Mouse (Mus musculus) frontal cortex, adult (tissue): Measurements from ENCODE around the gene Il1rl2.
A peak's percentile ranks its signal among the peaks of the same experiment; 100 is the strongest.
"Not testable (repeated sequence)": the region's sequence is repeated elsewhere in the genome, so short reads cannot be mapped to it uniquely, and the experiment has no call there.

ENCODE experiments used
- ATAC-seq: cut with Nextera tagmentation; 2 replicates; pipeline ENCODE4 v1.9.2; 2017; ENCODE audit warnings: mild to moderate bottlenecking, moderate library complexity, mixed read lengths; ENCODE audit not compliant: low TSS enrichment

Gene Il1rl2

GRCm38 (mm10) chr1:40324457-40324856, at the start of gene Il1rl2:
Il1rl2 (plus strand) TSS chr1:40324610.
- ATAC-seq, result peak; percentile 42; the same call in 1 of the 2 replicates

DNA sequence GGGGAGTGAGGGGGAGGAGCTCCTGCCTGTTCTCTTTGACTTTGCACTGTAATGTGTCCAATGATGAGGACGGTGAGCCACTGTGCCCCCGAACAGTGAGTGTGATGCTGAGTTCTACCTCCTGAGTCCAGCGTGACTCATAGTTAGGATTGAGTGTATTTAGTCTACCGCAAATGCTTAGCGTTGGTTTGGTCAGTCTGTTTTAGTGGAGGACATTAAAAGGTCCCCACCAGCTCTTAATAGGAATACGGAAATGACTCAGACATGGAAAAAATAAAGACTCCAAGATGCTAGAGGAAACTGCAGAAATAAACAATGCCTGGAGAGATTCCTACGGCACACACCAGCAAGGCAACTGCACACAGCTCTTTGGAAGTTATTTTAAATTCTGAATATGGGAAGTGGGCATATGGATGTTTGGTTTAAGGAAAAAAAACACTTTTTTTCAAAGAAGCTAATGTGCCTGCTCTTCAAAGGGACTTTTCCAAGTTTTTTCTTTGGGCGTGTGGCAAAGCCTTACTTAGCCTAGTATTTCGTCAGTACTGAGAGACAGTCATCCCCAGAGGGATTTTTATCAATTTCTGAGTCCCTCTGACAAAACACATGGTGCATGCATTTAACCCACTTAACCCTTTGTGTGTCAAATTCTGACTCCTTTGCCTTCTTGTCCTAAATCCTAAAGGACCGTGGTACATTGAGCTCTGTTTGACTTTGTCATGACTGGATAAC, 49.0 kb upstream of the Il1rl2 start:
- peak; percentile 46 for ATAC-seq

GRCm38 (mm10) chr1:40277944-40278343, 46.5 kb upstream of the Il1rl2 start:
- ATAC-seq, result no peak

DNA sequence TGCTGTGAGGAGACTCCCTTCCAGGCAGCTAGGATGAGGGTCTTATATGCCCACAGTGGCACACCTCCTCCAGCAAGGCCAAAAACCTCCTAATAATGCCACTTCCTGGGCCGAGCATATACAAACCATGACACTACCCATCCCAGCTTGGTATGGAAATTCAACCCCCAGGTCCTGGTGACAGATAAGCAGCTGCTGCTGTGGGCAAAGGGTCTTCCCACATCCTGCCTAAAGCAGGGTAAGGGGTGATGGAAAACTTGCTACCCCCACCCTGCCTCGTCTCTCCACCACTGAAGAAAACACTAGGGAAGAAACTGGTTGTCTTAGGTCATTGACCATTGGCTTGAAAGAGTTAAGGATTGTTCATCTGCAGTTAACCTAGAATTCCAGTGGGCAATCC, 45.7 kb upstream of the Il1rl2 start:
- no peak for ATAC-seq

- no peak for ATAC-seq
Measured at GRCm38 (mm10) chr1:40279182-40279743, 45.1 kb upstream of the Il1rl2 start.

GRCm38 (mm10) chr1:40281950-40282349, 42.5 kb upstream of the Il1rl2 start:
- ATAC-seq, result no peak

- no peak; the same call in 1 of the 2 replicates for ATAC-seq
Measured at GRCm38 (mm10) chr1:40282394-40282793, 42.0 kb upstream of the Il1rl2 start.

DNA sequence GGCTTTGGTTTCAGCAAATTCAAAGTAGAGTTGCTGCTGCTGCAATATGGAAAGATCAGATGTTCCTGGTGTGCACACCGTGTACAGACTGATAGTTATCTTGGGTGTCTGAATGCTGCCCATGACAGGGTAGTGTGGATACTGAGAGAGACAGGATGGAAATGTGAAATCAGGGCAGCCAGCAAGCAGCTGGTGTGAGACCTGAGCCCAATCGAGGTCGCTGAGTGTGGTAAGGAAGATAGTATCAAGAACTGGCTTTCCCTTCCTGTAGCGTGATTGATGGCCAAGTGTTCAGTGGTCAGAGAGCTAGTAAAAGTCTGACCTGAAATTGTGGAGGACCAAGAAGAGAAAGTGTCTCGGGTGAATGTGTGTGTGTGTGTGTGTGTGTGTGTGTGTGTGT, 40.4 kb upstream of the Il1rl2 start:
- ATAC-seq, result no peak

- ATAC-seq, result no peak
Measured at GRCm38 (mm10) chr1:40290489-40291255, 33.7 kb upstream of the Il1rl2 start.

DNA sequence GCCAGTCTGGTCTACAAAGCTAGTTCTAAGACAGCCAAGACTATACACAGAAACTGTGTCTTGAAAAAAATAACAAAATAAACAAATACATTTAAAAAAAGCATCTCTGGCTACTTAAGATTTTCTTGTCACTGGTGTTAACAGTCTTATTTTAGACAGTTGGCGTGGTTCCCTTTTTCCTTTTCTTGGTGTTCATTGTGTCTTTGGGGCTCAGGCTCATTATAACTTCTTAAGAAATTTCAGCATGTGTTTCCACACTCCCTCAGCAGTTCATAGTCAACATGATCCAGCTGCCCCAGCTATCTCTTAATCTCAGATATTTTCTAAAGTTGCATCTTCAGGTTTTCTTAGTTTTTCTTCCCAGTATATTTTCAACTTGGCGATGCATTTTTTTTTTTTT, 32.2 kb upstream of the Il1rl2 start:
- no peak for ATAC-seq

GRCm38 (mm10) chr1:40293891-40294290, 30.5 kb upstream of the Il1rl2 start:
- ATAC-seq, result no peak

- ATAC-seq, result no peak
Measured at GRCm38 (mm10) chr1:40294824-40295223, 29.6 kb upstream of the Il1rl2 start.

GRCm38 (mm10) chr1:40298053-40298452, 26.4 kb upstream of the Il1rl2 start:
- no peak for ATAC-seq

DNA sequence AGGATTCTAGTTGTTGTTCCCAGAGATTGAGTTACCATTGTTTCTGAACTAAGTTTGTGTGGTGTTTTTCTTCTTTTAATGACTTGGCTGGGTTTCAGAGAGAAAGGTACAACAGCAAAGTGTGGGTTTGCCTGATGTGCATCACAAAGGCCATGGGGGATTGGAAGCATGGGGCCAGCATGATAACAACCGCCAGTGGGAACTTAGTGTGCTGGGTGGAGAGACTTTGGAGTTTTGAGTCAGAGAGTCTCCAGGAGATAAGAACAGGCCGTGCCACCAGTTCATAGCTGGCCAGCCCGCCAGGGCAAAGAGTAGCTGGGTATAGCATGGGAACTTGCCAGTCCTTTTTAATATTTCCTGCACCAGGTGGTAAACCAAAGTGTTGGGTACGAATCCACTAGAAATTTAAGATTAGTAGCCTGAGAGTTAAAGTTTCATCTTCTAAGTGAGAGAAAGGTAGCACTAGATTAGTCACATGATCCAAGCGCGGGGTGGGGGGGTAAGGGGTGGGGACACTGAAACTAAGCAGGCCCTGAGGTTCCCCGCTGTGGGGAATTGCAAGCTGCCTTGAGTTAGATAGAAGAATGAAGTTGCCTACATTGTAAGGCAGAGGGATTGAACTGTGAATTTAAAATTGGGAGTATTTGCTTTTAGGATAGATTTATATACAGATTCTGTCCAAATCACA, 21.1 kb upstream of the Il1rl2 start:
- no peak for ATAC-seq

- not testable (repeated sequence) for ATAC-seq
Measured at GRCm38 (mm10) chr1:40304321-40304720, 20.1 kb upstream of the Il1rl2 start.

GRCm38 (mm10) chr1:40306111-40306510, 18.3 kb upstream of the Il1rl2 start:
- no peak for ATAC-seq

GRCm38 (mm10) chr1:40311123-40311522, 13.3 kb upstream of the Il1rl2 start:
- no peak for ATAC-seq

DNA sequence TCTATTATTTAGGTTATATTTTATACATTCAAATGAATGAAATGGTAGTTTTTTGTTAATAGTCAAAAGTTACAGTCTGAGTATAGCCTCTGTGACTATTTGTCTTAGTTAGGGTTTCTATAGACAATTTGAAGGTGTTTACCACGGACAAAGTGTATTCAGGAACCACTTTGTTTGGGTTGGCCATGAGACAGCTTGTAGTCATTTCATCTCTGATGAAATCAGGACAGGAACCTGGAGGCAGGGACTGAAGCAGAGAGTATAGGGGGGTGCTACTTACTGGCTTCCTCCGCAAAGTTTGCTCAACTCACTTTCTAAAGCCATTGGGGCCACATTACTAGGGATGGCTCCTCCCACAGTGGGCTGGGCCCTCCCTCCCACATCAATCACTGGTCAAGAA, 12.8 kb upstream of the Il1rl2 start:
- ATAC-seq, result no peak

DNA sequence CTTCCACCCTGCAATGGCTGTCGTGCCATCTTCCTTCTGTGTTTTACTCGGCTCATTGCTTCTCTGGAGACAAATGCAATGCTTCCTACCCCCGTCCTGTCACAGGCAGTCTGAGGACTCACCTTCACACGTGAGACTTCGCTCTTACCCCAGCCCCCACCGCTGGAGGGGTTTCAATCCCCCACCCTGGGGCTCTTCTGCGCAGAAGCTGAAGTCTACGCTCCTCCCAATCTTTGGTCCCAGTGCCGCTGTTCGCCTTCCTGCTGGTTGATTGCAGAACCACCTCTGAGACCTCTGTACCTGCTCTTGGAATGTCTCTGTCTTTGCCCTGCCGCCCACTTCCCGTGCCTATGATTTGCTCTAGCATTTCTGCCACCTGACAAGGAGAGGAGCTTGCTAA, 10.4 kb upstream of the Il1rl2 start:
- ATAC-seq, result no peak

GRCm38 (mm10) chr1:40317657-40318056, 6.8 kb upstream of the Il1rl2 start:
- 0 out of 2 replicates have a peak, but pooled peaks have one; percentile 10 for ATAC-seq

DNA sequence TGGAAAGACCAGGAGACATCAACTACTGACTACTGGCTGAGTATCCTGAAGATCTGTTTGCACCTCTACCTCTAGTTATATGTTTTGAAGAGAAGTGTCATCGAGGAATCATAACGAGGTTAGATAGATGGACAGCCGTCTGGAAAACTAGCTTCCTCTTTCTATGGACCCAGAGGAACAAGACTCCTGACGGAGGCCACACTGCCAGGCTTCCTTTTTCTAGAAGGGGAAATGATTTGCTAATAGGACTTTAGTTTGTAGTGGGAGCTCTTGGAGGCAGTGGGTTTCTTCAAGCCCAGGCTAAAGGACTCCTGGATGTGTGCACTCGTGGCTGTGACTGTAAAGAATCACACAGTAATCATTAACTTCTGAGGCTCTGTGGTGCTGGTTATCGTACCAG, 2.6 kb upstream of the Il1rl2 start:
- no peak for ATAC-seq

- ATAC-seq, result no peak
Measured at GRCm38 (mm10) chr1:40322543-40322942, 1.9 kb upstream of the Il1rl2 start.
